Mouse (Mus musculus) E14TG2a.4 (cell line): ENCODE data around the gene Gramd4.
"Not testable (repeated sequence)": the region's sequence is repeated elsewhere in the genome, so short reads cannot be mapped to it uniquely, and the experiment has no call there.

Source experiments
- H3K27me3 ChIP-seq: 2 replicates; pipeline ENCODE4 v1.6.1; 2014; ENCODE audit warnings: low read length, control low read depth; ENCODE audit not compliant: insufficient read depth
- H3K36me3 ChIP-seq: 2 replicates; pipeline ENCODE4 v1.6.1; 2014; ENCODE audit warnings: low read length, control low read depth; ENCODE audit not compliant: insufficient read depth
- H3K4me1 ChIP-seq: replicated peaks from 2 replicates; pipeline ENCODE4 v1.6.1; 2014; ENCODE audit warnings: low read depth, low read length, control low read depth
- H3K4me3 ChIP-seq: replicated peaks from 2 replicates; pipeline ENCODE4 v1.5.1; 2014; ENCODE audit warnings: mild to moderate bottlenecking, low read length
- H3K9me3 ChIP-seq: 2 replicates; pipeline ENCODE4 v1.6.1; 2014; ENCODE audit warnings: low read length, control low read depth
- CTCF ChIP-seq: conservative IDR thresholded peaks from 2 replicates; pipeline ENCODE4 v1.5.1; 2014; ENCODE audit warnings: low read length
- NANOG ChIP-seq: IDR thresholded peaks from 2 replicates; pipeline ENCODE4 v1.6.1; 2014; ENCODE audit warnings: borderline replicate concordance, low read length, mixed read lengths
- POU5F1 ChIP-seq: IDR thresholded peaks from 2 replicates; pipeline ENCODE4 v1.6.1; 2014; ENCODE audit warnings: low read length, borderline replicate concordance

The Gramd4 gene

DNA sequence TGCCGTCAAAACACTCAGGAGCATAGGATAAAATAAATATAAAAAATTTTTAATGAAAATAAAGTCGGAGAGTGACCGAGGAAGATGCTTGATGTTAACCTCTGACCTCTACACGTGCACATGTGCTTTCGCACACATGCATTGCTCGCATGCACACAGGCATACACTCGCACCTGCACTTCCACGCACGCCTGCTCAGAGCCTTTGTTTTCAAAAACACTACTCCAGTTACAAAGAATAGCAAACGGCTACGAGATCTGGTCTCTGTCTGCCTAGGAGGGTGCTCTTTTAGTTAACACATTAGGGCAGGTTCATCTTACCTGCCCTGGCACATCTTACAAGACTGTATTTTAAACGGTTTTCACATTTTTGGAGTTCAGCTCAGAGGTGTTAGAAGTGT is 113.8 kb downstream of the Gramd4 start:
- Histone ChIP-seq H3K4me3 (no peak overlapping the region), H3K27me3 (peaks cover 14% of the 10 kb centered on the region), H3K36me3 (no peaks in the 10 kb centered on the region), H3K9me3 (no peaks in the 10 kb centered on the region), H3K4me1 (peaks cover 55% of the 10 kb centered on the region)
- TF ChIP-seq CTCF (no peak), NANOG (no peak), POU5F1 (no peak)

DNA sequence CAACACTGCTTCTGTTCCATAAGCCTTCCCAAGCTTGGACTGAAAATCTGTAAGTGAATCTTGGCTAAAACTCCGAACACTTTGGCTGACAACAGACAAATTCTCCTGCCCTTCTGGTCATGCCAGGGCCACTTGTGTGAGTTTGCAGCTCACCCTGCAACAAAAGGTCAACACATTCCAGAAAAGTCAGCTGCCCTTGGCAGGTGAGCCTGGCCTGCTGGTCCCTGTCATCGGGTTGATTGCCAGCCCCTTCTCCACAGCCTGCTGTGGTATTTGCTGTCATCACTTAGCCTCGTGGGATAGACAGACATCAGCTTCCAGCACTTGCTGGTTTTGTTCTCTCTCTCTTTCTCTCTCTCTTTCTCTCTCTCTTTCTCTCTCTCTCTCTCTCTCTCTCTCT is 114.6 kb downstream of the Gramd4 start:
- Histone ChIP-seq H3K36me3 (no peaks in the 10 kb centered on the region), H3K27me3 (peaks cover 14% of the 10 kb centered on the region), H3K4me1 (peaks cover 58% of the 10 kb centered on the region), H3K9me3 (no peaks in the 10 kb centered on the region), H3K4me3 (no peak overlapping the region)
- no peak for TF ChIP-seq POU5F1
- TF ChIP-seq CTCF = no peak
- no peak for TF ChIP-seq NANOG

DNA sequence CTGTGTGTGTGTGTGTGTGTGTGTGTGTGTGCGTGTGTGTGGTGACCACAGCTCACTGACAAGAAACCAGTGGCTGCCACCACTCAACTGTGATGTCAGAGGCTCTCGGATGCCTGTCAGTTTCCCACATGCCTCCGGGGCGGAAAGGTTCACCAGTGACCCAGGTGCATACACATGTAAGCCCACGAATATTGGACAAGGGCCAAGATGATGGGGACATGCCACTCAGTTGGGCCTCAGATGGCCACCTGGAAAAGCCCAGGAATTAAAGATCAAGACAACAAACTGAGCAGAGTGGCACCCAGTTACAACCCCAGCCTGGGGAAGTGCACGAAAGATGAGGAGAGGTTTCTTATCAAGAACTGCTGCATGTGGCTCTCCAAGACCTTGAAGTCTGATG is 115.0 kb downstream of the Gramd4 start:
- peaks cover 10% of the 10 kb centered on the region for H3K27me3 ChIP-seq
- H3K4me3 ChIP-seq = no peak overlapping the region
- H3K4me1 ChIP-seq = peaks cover 58% of the 10 kb centered on the region
- no peaks in the 10 kb centered on the region for H3K36me3 ChIP-seq
- no peaks in the 10 kb centered on the region for H3K9me3 ChIP-seq
- no peak for TF ChIP-seq POU5F1
- TF ChIP-seq CTCF = no peak
- TF ChIP-seq NANOG = no peak

DNA sequence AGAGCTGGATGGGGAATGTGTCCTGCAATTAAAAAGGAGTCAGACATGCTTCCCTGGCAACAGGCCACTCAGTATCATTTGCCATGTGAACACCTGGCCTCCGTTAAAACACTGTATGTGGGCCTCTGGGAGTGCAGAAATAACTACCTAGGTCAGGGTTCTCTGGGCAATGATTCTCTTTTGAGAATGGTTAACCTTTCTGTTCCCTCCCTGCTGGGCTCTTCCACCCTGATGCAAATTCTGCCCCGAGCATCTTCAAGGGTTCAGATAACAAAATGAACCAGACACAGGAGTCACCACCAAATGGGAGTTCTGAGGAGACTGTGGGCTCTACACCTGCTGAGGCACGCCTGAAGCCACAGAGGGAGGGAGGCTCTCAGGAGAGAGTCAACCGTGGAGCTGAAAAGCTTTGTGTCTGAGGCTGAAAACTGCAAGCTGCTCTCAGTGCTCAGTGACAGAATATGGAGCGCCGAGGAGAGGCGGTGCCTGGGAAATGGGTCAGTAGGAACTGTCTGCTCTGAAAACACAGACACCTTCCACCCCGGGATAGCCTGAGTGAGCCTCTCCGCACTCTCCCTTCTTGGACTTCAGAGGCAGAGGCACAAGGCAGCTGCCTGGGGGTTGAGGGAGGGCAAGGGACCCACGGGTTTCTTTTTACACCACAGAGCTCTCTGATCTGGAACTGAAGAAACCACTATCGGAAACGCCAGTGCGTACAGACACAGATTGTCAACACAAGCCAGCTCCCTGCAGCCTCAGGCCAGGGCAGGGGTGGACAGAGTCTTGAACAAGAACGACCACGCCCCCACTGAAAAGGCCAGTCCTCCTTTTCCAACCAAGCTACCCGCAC is 115.9 kb downstream of the Gramd4 start:
- Histone ChIP-seq H3K36me3 (no peaks in the 10 kb centered on the region), H3K27me3 (peaks cover 9% of the 10 kb centered on the region), H3K4me1 (peaks cover 50% of the 10 kb centered on the region), H3K4me3 (peak overlapping the region; percentile 46), H3K9me3 (no peaks in the 10 kb centered on the region)
- TF ChIP-seq CTCF = no peak
- no peak for TF ChIP-seq POU5F1
- no peak for TF ChIP-seq NANOG

DNA sequence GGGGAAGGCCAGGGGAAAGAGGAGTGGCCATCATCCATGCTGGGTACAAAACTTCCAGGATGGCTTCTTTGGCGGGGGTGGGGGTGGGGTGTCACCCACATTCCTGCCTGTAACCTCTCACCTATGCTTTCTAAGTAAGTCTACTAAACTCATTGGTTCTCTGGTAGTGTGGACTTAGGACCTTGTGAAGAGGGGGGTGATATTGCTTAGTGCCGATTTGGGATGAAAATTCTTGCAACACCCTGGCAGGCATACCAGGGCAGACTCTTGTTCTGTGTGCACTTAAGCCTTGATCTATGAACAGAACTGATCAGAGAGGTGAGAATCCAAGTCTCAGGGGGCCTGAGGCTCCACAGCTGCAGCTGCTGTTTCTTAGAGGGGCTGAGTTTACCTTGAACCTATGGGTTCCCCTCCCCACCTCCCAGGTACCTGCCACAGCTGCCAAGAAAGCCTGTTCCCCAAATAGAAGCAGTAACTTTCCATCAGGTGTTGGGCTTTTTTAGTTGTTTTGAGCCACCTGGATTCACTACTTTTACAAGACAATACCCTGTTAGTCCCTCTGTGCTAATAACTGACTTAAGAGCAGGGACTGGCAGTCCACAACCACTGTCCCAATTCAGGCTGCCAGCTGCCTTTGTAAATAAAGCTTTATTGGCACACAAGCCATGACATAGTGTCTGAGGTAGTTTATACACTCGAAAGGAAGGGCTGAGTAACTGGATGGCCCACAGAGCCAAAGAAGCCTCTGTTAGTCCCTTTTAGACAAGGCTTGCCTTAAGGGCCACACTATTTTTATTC is 118.0 kb downstream of the Gramd4 start:
- H3K4me3 ChIP-seq = no peak overlapping the region
- H3K36me3 ChIP-seq = no peaks in the 10 kb centered on the region
- H3K4me1 ChIP-seq = peaks cover 40% of the 10 kb centered on the region
- no peaks in the 10 kb centered on the region for H3K9me3 ChIP-seq
- H3K27me3 ChIP-seq = peaks cover 9% of the 10 kb centered on the region
- TF ChIP-seq CTCF (no peak), NANOG (no peak), POU5F1 (no peak)

DNA sequence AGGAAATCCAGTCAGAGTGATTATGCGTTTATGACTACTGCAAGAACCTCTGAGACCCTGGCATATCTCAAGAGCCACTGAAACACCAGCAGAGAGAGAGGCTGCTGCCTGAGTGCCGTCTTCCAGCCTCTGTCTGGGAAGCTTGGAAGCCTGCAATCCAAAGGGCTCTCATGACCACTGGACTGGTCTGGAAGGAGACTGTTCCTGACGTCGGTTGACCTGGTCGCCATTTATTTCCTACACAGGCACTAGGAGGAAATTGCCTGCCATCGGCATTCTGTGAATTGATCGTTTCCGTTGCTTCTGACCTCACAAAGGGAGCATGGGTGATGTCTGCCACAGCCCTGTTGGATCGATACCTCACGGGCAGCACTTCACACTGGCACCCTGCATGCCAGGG is 118.7 kb downstream of the Gramd4 start:
- Histone ChIP-seq H3K36me3 (no peaks in the 10 kb centered on the region), H3K9me3 (no peaks in the 10 kb centered on the region), H3K4me1 (peaks cover 41% of the 10 kb centered on the region), H3K27me3 (peaks cover 9% of the 10 kb centered on the region), H3K4me3 (no peak overlapping the region)
- TF ChIP-seq CTCF = no peak

DNA sequence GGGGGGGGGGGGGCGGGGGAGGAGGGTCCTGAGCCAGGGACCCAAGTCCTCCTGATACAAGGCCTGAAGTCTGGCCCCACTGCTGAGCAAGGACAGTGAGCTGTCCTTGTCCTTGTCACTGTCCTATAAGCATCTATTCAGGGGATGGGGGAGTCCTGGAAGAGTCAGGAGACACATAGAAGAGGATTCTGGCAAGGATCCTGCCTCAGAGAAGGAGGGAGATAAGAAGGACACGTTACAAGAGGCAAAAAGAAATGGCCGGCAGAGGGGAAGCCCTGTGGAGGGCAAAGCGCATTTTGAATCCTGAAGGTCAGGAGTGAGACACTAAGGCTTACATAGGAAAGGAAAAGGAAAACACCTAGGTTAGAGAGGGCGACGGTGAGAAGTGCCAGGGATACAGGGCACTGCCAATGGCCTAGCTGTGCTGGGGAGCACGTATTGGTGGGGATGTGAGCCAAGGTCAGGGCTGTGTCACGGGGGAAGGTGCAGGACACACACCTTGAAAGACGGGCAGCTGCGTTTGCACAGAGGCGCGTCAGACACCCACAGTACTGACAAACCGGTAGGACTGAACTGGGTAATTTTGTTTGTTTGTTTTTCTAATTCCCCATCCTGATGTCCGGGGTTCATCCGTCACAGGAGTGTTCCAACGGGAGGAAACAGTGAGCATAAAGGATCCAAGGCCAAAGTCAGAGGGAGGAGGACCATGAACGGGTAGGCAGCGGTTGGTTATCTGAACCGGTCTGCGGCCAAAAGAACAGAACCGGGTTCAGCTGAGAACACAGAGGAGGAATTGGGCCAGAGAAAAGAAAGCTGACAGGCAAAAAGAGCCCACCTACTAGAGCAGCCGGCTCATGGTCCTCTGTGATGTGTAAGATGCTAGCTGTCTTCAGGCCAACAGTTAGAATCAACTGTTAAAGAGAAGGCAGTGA is 119.5 kb downstream of the Gramd4 start:
- Histone ChIP-seq H3K4me3 (no peak overlapping the region), H3K27me3 (peaks cover 13% of the 10 kb centered on the region), H3K4me1 (peaks cover 50% of the 10 kb centered on the region), H3K36me3 (no peaks in the 10 kb centered on the region), H3K9me3 (no peaks in the 10 kb centered on the region)
- TF ChIP-seq POU5F1 (no peak), NANOG (no peak), CTCF (no peak)

DNA sequence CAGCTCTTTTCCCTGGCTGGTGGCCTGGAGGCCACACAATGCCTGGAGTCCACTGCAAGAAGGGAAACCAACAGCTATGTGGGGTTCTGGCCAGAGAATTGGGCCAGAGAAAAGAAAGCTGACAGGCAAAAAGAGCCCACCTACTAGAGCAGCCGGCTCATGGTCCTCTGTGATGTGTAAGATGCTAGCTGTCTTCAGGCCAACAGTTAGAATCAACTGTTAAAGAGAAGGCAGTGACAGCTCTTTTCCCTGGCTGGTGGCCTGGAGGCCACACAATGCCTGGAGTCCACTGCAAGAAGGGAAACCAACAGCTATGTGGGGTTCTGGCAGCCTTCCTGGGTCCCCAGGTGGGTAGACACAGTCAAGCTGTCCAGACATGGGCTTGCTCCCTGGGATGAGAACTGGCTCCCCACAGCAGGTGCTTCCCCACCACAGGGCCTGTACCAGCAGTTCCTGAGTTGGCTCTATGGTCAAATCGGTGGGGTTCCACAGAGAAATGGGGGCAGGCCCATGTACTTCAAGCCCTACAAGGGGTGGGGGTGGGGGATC is 120.3 kb downstream of the Gramd4 start:
- not testable (repeated sequence) for H3K9me3 ChIP-seq, H3K4me3 ChIP-seq, H3K36me3 ChIP-seq
- Histone ChIP-seq H3K4me1 (peaks cover 53% of the 10 kb centered on the region), H3K27me3 (peaks cover 18% of the 10 kb centered on the region)
